Mouse (Mus musculus): ENCODE data around the gene Dnal4. TPM values are rescaled to one million over a fixed set of nuclear protein-coding genes. Genes with fewer than 3 reads are reported as not detected.

The Dnal4 gene
- total RNA-seq, 2 experiments from 2014 or later: 0.30 TPM; not detected in 1

GRCm38 (mm10) chr15:79766168-79766567 is 11.5 kb downstream of the Dnal4 start:
- no peak for ATAC-seq (replicated peaks; ENCODE audit: low FRiP score, poor library complexity, severe bottlenecking)

DNA sequence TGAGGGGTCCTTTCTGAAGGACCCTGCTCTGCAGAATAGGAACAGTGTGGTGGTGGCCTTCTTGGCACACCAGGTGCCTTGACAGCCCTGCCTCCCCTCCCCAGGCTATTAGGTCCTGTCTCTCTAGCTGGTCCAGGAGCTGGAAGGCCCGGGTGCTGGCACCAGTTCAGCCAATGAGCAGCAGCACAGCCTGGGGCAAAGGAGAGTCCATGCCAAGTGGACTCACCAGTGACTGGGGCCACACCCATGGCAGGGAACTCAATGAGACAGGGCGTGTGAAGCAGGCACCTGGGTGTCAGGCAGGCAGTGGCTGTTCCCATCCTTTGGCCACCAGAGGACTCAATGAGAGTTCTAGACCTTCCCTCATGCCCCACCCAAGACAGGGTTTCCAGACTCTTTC is 12.3 kb downstream of the Dnal4 start:
- ATAC-seq (replicated peaks; ENCODE audit: low FRiP score, poor library complexity, severe bottlenecking): no peak

DNA sequence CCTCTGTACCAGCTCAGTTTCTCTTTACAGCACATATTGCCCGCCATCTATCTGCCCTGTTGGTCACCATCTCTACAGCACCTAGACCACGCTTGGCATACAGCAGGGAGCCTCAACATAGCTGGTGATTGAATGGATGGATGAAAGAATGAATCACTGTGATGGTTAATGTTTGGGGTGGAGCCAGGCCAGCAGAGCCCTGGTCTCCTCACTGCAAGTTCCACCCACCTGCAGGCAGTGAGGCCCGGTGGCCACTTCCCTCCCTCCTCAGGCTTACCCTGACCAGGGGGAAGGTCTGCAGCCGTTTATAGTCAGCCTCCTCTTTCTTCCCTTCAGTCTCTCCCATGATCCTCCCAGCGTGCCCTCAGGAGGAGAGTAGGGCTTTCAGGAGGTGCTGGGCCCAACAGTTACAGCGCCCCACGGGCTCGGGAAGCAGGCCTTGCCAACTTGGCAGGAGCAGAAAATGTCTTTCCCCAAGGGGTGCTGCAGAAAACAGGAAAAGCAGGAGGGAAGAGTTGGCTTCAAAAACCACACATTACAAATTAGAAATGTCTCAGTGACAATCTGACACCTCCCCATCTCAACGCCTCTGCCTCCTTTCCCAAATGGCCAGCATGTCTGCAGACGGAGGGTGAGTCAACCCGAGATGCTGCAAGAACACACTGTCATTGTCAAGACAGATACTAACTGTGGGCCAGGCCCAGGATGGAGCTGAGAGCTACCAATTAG is 12.9 kb downstream of the Dnal4 start:
- no peak for ATAC-seq (replicated peaks; ENCODE audit: low FRiP score, poor library complexity, severe bottlenecking)

GRCm38 (mm10) chr15:79763601-79764246 is 13.9 kb downstream of the Dnal4 start:
- no peak for ATAC-seq (replicated peaks; ENCODE audit: low FRiP score, poor library complexity, severe bottlenecking)

- no peak for ATAC-seq (replicated peaks; ENCODE audit: low FRiP score, poor library complexity, severe bottlenecking)
Measured at GRCm38 (mm10) chr15:79763001-79763400, 14.6 kb downstream of the Dnal4 start.

DNA sequence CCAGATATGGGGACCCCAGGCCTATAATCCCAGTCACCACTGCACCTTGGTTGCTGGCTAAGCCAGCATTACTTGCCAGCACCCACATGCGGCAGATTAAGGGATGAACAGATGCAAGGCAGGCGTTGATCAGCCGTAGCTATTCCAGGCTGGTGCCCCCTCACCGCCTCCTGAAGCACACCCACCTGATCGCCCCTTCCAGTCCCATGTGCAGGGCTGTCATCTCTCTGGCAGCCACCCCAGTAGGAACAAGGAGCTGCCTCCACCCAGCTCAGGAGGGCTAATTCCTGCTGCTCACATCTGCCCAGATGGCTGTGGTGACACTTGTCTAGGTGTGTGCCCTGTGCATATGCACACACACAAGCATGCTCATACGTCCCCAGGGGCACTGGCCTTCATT is 16.7 kb downstream of the Dnal4 start:
- no peak for ATAC-seq (replicated peaks; ENCODE audit: low FRiP score, poor library complexity, severe bottlenecking)

DNA sequence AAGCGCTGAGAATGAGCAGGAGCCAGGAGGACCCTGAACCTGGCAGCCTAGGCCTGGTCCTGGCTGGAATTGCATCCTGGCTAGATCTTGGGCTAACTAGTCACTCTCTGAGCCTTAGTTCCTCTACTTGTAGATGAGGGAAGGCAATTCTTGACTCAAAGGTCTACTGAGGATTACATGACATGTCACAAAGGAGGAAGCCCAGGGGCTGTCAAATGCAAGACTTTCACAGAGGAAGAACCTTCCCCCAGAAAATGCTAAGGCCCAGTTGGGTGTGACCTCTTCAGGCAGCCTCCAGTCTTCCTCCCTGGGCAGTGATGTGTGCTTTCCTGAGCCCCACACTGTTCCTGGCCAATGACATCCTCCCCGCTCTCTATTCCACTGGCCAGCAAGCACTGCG is 20.5 kb downstream of the Dnal4 start:
- no peak for ATAC-seq (replicated peaks; ENCODE audit: low FRiP score, poor library complexity, severe bottlenecking)

DNA sequence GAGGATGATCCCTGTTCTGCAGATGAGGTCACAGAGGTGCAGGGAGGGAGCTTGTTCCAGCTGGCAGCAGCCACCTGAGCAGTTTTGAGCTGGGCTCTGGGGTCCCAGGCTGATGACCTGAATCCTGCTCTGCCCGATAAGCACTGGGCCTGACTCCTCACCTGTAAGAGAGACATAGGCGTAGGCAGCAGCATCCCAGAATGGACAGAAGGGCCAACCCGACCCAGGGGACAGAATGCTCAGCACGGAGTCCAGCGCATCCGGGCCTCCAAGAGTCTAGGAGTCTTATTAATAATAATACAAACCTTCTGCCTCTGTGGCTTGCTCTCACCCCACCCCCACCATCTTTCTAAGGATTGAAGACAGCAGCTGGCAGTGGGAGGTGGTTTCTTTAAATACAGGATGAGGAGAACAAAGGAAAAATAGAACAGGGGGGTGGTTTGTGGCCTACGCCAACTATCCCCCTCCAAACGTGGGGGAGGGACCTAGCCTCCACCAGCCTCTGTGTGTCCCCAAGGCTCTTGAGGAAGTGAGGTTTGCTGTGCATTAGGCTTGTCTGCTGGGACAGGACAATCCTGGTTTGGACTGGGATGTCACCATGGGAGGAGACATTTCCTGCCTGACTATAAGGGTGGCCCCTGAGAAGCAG is 21.5 kb downstream of the Dnal4 start:
- no peak for ATAC-seq (replicated peaks; ENCODE audit: low FRiP score, poor library complexity, severe bottlenecking)

GRCm38 (mm10) chr15:79755176-79755575 is 22.5 kb downstream of the Dnal4 start:
- ATAC-seq (replicated peaks; ENCODE audit: low FRiP score, poor library complexity, severe bottlenecking): no peak

DNA sequence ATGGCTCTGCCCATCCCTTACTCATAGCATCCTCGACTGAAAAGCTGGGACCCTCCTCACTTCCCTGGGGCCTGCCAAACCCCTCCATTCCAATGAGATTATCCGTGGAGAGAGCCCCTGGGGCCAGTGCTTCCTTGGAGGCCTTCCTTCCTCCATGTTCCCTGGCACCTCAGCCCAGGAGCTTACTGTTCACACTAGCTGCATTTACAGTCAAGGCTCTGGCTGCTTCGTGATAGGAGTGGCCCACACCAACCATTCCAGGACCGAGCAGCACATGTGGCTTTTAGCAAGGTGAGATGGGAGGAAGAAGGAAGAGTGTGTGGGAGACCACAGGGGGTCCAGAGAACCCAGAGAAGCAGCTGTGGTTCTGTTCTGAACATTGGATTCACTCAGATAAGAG is 23.8 kb downstream of the Dnal4 start:
- no peak for ATAC-seq (replicated peaks; ENCODE audit: low FRiP score, poor library complexity, severe bottlenecking)

DNA sequence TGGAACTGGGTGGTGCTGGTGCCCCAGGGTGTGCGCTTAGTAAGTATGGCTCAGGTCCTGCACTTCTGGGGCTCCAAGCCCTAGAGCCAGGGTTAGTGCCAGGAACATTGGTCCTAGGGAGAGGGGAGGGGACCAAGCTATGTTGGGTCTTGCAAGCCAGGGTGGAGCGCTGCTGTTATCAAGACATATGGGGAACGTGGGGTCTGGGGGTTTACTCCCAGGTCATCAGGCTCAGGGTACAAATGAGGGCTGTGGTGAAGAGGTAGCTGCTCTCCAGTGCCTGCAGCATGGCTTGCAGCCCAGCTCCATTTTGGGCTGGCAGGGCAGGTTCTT is 24.3 kb downstream of the Dnal4 start:
- ATAC-seq (replicated peaks; ENCODE audit: low FRiP score, poor library complexity, severe bottlenecking): no peak

DNA sequence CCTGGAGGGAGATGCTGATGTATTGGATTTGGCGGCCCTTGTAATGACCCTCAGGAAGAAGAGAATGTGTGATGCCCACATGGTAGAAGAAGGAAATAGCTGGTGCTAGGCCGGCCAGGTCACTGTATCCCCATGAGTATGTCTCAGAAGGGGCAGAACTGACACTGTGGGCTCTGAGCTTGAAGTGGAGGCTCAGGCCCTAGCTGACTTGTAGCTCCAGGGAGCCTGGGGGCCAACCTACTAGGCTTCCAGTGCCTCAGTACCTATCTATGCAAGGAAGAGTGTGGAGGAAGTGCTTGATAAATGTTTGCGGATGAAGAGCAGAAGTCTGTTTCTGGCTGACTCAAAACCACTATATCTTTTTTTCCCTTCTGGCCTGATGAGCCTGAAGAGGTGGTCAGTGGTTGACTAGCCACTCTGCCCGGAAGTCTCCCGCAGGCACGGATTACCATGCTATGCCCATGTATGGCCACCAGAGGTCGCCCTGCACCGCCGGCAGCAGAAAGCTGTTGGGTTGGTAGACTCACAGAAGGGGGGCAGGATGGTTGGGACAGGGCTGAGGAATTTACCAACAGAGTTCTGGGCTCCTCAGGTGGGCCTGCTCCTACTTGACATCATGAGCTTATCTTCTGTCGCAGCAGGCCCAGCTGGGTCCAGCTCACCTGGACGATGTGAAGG is 24.8 kb downstream of the Dnal4 start:
- ATAC-seq (replicated peaks; ENCODE audit: low FRiP score, poor library complexity, severe bottlenecking): peak; percentile 72

DNA sequence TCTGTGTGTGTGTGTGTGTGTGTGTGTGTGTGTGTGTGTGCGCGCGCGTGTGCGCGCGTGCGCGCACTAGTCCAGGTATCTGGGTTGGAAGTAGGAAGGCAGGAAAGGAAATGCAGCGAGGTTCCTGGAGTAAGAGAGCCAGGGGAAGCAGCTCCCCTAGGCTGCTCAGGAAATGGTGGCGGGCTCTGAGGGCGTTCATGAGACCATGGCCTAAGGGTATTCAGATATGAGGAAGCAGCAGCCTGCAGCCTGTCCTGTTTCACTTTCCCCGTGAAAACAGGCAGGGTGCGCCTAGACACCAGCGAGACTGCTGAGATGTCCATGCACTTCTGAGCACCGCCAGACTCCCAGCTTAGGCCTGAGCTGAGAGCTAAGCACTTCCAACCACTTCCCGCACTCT is 25.9 kb downstream of the Dnal4 start:
- no peak for ATAC-seq (replicated peaks; ENCODE audit: low FRiP score, poor library complexity, severe bottlenecking)

DNA sequence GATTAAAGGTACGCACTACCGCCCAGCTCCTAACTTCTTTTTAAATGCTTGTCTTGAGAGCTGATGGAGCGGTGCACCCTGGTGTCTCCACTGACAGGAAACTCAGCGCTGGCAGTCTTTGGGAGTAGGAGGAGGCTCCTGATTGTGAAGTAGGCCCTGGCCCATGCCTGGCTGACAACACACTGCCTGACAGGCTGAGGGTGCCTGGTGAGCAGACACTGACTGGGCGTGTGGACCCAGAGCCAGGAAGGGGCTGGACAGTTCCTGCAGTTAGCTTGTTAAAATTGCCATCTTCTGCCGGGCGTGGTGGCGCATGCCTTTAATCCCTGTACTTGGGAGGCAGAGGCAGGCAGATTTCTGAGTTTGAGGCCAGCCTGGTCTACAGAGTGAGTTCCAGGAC is 27.4 kb downstream of the Dnal4 start:
- ATAC-seq (replicated peaks; ENCODE audit: low FRiP score, poor library complexity, severe bottlenecking): no peak

- no peak for ATAC-seq (replicated peaks; ENCODE audit: low FRiP score, poor library complexity, severe bottlenecking)
Measured at GRCm38 (mm10) chr15:79749162-79749561, 28.5 kb downstream of the Dnal4 start.

- ATAC-seq (replicated peaks; ENCODE audit: low FRiP score, poor library complexity, severe bottlenecking): peak; percentile 75
Measured at GRCm38 (mm10) chr15:79747998-79748397, 29.7 kb downstream of the Dnal4 start.

DNA sequence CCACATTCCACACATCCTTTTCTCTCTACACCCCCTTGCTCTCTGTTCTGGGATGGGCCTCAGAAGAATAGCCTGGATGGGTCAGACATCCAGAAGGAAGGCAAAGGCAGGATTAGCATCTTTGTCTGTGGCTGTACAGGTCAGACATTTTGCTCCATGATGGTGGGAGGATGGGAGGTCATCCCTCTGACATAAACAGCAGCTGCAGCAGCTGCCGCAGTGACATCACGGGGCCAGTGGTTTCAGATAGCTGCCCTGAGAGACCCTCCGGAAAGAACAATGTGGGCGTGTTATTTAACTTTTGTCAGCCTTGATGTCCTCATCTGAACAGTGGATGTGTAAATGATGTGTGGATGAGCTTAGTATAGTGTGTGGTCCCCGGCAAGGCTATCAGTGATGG is 31.8 kb downstream of the Dnal4 start:
- ATAC-seq (replicated peaks; ENCODE audit: low FRiP score, poor library complexity, severe bottlenecking): no peak

DNA sequence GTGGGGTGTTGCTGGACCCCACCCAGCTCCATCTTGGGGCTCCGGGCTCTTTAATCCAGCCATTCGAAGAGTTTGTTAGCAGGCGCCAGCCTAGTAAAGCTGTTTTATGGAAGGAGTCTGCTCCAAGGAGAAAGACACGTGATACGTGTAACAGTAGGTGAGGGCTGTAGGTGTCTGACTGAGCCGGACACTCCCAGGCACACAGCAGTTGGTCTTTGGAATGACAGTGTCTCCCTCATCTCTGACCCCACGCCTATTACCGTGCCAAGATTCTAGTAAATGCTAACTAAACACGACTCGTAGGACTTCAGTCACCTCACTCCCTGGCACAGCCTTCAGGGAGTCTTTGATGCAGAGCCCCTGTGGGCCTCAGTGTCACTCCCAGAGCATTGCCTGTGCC is 32.3 kb downstream of the Dnal4 start:
- no peak for ATAC-seq (replicated peaks; ENCODE audit: low FRiP score, poor library complexity, severe bottlenecking)

- ATAC-seq (replicated peaks; ENCODE audit: low FRiP score, poor library complexity, severe bottlenecking): no peak
Measured at GRCm38 (mm10) chr15:79744742-79745141, 32.9 kb downstream of the Dnal4 start.

GRCm38 (mm10) chr15:79744001-79744400 is 33.6 kb downstream of the Dnal4 start:
- no peak for ATAC-seq (replicated peaks; ENCODE audit: low FRiP score, poor library complexity, severe bottlenecking)

DNA sequence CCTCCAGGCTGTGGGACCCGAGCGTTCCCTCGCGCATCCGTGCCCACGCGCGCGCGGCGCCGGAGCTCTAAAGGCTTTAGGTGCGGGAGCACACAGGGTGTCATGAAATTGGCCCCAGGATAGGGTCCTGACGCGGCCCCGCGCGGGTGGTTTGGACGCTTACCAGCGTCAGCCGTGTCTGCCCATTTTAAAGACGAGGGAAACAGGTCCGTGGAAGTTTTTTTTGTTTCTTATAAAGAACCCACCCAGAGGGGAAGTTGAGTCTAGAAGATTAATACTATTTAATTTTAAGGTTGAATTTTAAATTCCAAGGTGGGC is 35.0 kb downstream of the Dnal4 start:
- no peak for ATAC-seq (replicated peaks; ENCODE audit: low FRiP score, poor library complexity, severe bottlenecking)
